Mouse (Mus musculus) ES-Bruce4 (cell line): ENCODE results near the gene Gm13694.

Experiments used
- CTCF ChIP-seq: IDR thresholded peaks from one replicate; pipeline ENCODE4 v1.8.1; 2011; ENCODE audit warnings: low read depth, low read length
- POLR2A ChIP-seq: IDR thresholded peaks from one replicate; pipeline ENCODE4 v1.8.1; 2011; ENCODE audit warnings: low read length; ENCODE audit not compliant: insufficient read depth

DNA sequence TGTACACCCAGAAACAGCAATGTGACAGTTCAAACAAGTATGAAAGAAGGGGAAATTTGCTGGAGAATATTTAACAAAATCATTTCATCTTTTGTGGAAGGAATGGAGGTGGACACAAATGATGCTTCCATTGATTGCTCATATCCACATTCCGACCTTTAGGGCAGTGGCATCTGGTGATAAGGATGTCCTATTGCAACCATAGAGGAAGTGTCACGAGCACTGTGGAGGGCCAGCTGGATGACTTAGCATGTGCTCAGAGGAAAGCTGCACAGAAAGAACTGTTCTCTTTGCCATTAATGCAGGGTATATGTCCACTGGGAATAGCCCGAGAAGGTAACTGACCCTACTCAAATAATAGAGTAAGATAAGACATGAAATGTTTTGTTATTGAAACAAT lies 31.1 kb downstream of the Gm13694 start:
- TF ChIP-seq POLR2A = no peak
- TF ChIP-seq CTCF = no peak
